Mouse (Mus musculus): ENCODE measurements around the gene Gm20696. TPM values are rescaled to one million over a fixed set of nuclear protein-coding genes. Genes with fewer than 3 reads are reported as not detected.

Gene Gm20696
- total RNA-seq, 2 experiments from 2014 or later: 11.2 to 15.9 TPM

- no peak for DNase-seq
- intact Hi-C loops (cut with DNase I): no loop called here
Observed at GRCm38 (mm10) chr6:99665457-99666317, 910 bp downstream of the Gm20696 start.

- DNase-seq: no peak
- intact Hi-C loops (cut with DNase I): no loop called here
Observed at GRCm38 (mm10) chr6:99663232-99663631, 3.4 kb downstream of the Gm20696 start.

- no peak for DNase-seq
- intact Hi-C loops (cut with DNase I): no loop called here
Observed at GRCm38 (mm10) chr6:99660443-99660842, 6.2 kb downstream of the Gm20696 start.

- intact Hi-C loops (cut with DNase I): loop anchor here (10.0 kb wide), 1 partner anchor 986 kb away; no protein-coding TSS in a partner anchor
- no peak for DNase-seq
Observed at GRCm38 (mm10) chr6:99658586-99658985, 8.0 kb downstream of the Gm20696 start.

GRCm38 (mm10) chr6:99656088-99656487, 10.5 kb downstream of the Gm20696 start:
- DNase-seq: no peak
- intact Hi-C loops (cut with DNase I): loop anchor here (10.0 kb wide), 1 partner anchor 989 kb away; no protein-coding TSS in a partner anchor

- DNase-seq: no peak
- intact Hi-C loops (cut with DNase I): loop anchor here (10.0 kb wide), 1 partner anchor 989 kb away; no protein-coding TSS in a partner anchor
Observed at GRCm38 (mm10) chr6:99655488-99655887, 11.1 kb downstream of the Gm20696 start.

GRCm38 (mm10) chr6:99654343-99654742, 12.3 kb downstream of the Gm20696 start:
- DNase-seq: no peak
- intact Hi-C loops (cut with DNase I): loop anchor here (10.0 kb wide), 1 partner anchor 990 kb away; no protein-coding TSS in a partner anchor

- intact Hi-C loops (cut with DNase I): loop anchor here (10.0 kb wide), 1 partner anchor 992 kb away; no protein-coding TSS in a partner anchor
- DNase-seq: no peak
Observed at GRCm38 (mm10) chr6:99652341-99652740, 14.3 kb downstream of the Gm20696 start.

- intact Hi-C loops (cut with DNase I): no loop called here
- DNase-seq: no peak
Observed at GRCm38 (mm10) chr6:99649307-99649706, 17.3 kb downstream of the Gm20696 start.

- intact Hi-C loops (cut with DNase I): no loop called here
- no peak for DNase-seq
Observed at GRCm38 (mm10) chr6:99646344-99646743, 20.3 kb downstream of the Gm20696 start.

GRCm38 (mm10) chr6:99644876-99645275, 21.7 kb downstream of the Gm20696 start:
- intact Hi-C loops (cut with DNase I): no loop called here
- DNase-seq: no peak

GRCm38 (mm10) chr6:99644386-99644785, 22.2 kb downstream of the Gm20696 start:
- intact Hi-C loops (cut with DNase I): no loop called here

GRCm38 (mm10) chr6:99643439-99644199, 23.0 kb downstream of the Gm20696 start:
- no peak for DNase-seq
- intact Hi-C loops (cut with DNase I): no loop called here

More at GRCm38 (mm10) chr6:99644386-99644785, 22.2 kb downstream of the Gm20696 start:
- DNase-seq: no peak

- no peak for DNase-seq
- intact Hi-C loops (cut with DNase I): no loop called here
Observed at GRCm38 (mm10) chr6:99637456-99637855, 29.1 kb downstream of the Gm20696 start.

GRCm38 (mm10) chr6:99636801-99637200, 29.8 kb downstream of the Gm20696 start:
- DNase-seq: no peak
- intact Hi-C loops (cut with DNase I): no loop called here

GRCm38 (mm10) chr6:99636121-99636520, 30.5 kb downstream of the Gm20696 start:
- no peak for DNase-seq
- intact Hi-C loops (cut with DNase I): no loop called here

- intact Hi-C loops (cut with DNase I): no loop called here
- no peak for DNase-seq
Observed at GRCm38 (mm10) chr6:99632121-99632980, 34.2 kb downstream of the Gm20696 start.

- DNase-seq: no peak
Observed at GRCm38 (mm10) chr6:99631637-99632036, 35.0 kb downstream of the Gm20696 start.

GRCm38 (mm10) chr6:99629726-99630458, 36.7 kb downstream of the Gm20696 start:
- intact Hi-C loops (cut with DNase I): no loop called here

More at GRCm38 (mm10) chr6:99631637-99632036, 35.0 kb downstream of the Gm20696 start:
- intact Hi-C loops (cut with DNase I): no loop called here

GRCm38 (mm10) chr6:99626347-99626746, 40.2 kb downstream of the Gm20696 start:
- intact Hi-C loops (cut with DNase I): no loop called here
- no peak for DNase-seq

More at GRCm38 (mm10) chr6:99629726-99630458, 36.7 kb downstream of the Gm20696 start:
- DNase-seq: no peak
